Mouse (Mus musculus) common myeloid progenitor, adult 5-6 weeks (primary cell): ENCODE measurements around the gene Napb. TPM values are rescaled to one million over a fixed set of nuclear protein-coding genes. Genes with fewer than 3 reads are reported as not detected.

Experiments
- ATAC-seq: replicated peaks from 2 replicates; pipeline ENCODE4 v1.8.0; 2016; ENCODE audit warnings: low read depth, mild to moderate bottlenecking, moderate TSS enrichment, inconsistent platforms; ENCODE audit not compliant: poor library complexity, severe bottlenecking
- total RNA-seq: library from RNA; stranded (forward); fragments of 200-1000, 187-1606 nt; gene quantifications from 2 replicates; pipeline ENCODE4 v1.2.3, GENCODE M21; 2017

Gene Napb
- total RNA-seq, 1 experiment from 2014 or later: 2.1 TPM

GRCm38 (mm10) chr2:148689444-148690140, 42.7 kb downstream of the Napb start:
- ATAC-seq: no peak

GRCm38 (mm10) chr2:148687971-148688370, 44.3 kb downstream of the Napb start:
- no peak for ATAC-seq

GRCm38 (mm10) chr2:148686862-148687261, 45.4 kb downstream of the Napb start:
- no peak for ATAC-seq

GRCm38 (mm10) chr2:148685709-148686108, 46.6 kb downstream of the Napb start:
- peak; percentile 30 for ATAC-seq

GRCm38 (mm10) chr2:148684972-148685371, 47.3 kb downstream of the Napb start:
- no peak for ATAC-seq

GRCm38 (mm10) chr2:148683031-148683430, 49.2 kb downstream of the Napb start:
- ATAC-seq: no peak

GRCm38 (mm10) chr2:148681461-148681891, 50.8 kb downstream of the Napb start:
- peak; percentile 61 for ATAC-seq

GRCm38 (mm10) chr2:148680775-148681291, 51.4 kb downstream of the Napb start, which contains the start of gene Gzf1:
Gene Gzf1 (plus strand): TSS chr2:148681023.
- ATAC-seq: peak; percentile 83

- ATAC-seq: no peak
These were observed 52.9 kb downstream of the Napb start for GRCm38 (mm10) chr2:148679346-148679745.

GRCm38 (mm10) chr2:148677801-148678200, 54.5 kb downstream of the Napb start:
- no peak for ATAC-seq

- peak; percentile 96 for ATAC-seq
These were observed 59.8 kb downstream of the Napb start, which contains the start of gene Nxt1 for GRCm38 (mm10) chr2:148672199-148673096. Gene Nxt1 (plus strand): TSS chr2:148672601.

- ATAC-seq: no peak
These were observed 68.8 kb downstream of the Napb start for GRCm38 (mm10) chr2:148663458-148663857.

- ATAC-seq: peak; percentile 99
These were observed 77.3 kb downstream of the Napb start for GRCm38 (mm10) chr2:148654961-148655360.

GRCm38 (mm10) chr2:148650587-148651357, 81.5 kb downstream of the Napb start:
- ATAC-seq: no peak

- no peak for ATAC-seq
These were observed 87.8 kb downstream of the Napb start for GRCm38 (mm10) chr2:148644421-148645000.

Other genes with a start within 250 kb of the Napb start
- gene Nxt1, start 59.9 kb downstream of the Napb start, total RNA-seq: 34.9 and 40.3 TPM in 2 replicates
- 14.1 and 20.6 TPM in 2 replicates for gene Gzf1, start 51.4 kb downstream of the Napb start, total RNA-seq
- gene Cstl1, start 17.9 kb upstream of the Napb start, total RNA-seq: not detected in 2 replicates
- gene Cst11, start 39.0 kb upstream of the Napb start, total RNA-seq: not detected in 2 replicates
- not detected in 2 replicates for gene 8030411F24Rik, start 49.5 kb upstream of the Napb start, total RNA-seq
- gene Cst12, start 56.9 kb upstream of the Napb start, total RNA-seq: not detected in 2 replicates
- gene Cst8, start 66.3 kb upstream of the Napb start, total RNA-seq: not detected in 2 replicates
- gene Cst13, start 87.6 kb upstream of the Napb start, total RNA-seq: not detected in 2 replicates
- not detected in 2 replicates for gene Cst9, start 102.7 kb upstream of the Napb start, total RNA-seq
- gene 9230104L09Rik, start 132.6 kb upstream of the Napb start, total RNA-seq: not detected in 2 replicates
- 267 and 297 TPM in 2 replicates for gene Cst3, start 143.2 kb upstream of the Napb start, total RNA-seq